Mouse (Mus musculus) layer of hippocampus, adult 6 months (tissue): ENCODE data around the gene Olfr713. TPM values are rescaled to one million over a fixed set of nuclear protein-coding genes. Genes with fewer than 3 reads are reported as not detected.

ENCODE experiments used
- long read RNA-seq, 2 experiments: library from polyadenylated mRNA; unstranded; transcript quantifications; one replicate each; pipeline ENCODE4 v2.0.0; 2019 to 2020
- polyA plus RNA-seq: library from polyadenylated mRNA; unstranded; fragments of <200 nt; fragmentation: Nextera tagmentation; gene quantifications from 2 replicates; pipeline ENCODE4 v1.2.3, GENCODE M21; 2021

Olfr713 gene
- polyA plus RNA-seq = not detected in 2 replicates
- long read RNA-seq, experiment 1 = 0 reads
- long read RNA-seq, experiment 2 = 0 reads

DNA sequence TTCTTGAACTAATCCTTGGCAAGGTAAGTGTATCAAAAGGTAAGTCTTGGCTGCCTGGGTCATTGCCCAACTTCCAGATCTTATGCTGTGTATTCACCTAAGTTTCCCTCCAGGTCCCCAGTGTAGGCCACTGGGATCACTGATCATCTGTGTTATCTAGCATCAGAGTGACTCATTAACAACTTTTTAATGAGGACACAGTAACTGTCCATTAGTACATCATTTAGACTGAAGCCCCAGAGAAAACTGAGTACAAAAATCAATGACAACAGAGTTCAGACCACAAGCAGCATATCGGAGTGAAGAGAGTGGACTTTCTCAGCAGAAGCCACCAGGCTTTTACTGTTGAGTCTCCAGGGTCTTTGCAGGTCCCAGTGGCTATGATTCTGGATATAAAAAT lies at the start of gene Olfr713:
Gene Olfr713 (plus strand): TSS at position 301 of the 400 bp plus-strand sequence.

DNA sequence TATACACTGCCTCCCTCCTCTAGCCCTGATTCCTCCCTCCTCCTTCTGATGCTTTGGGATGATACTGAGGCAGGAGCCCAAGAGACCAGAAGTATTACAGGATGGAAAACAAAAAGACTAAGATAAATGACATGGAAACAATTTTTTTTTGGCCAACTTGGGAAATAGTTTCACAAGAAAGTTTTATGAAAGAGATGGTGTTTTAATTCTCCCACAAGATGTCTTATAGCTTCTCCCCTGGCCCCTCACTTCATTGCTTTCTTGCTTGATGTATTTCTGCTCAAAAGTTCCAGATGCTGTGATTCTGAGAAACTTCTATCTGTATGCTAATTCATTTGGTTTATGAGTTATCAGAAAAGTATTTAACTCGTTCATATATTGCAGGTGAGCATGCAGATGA lies 25.0 kb upstream of the Olfr713 start, which contains the start of gene Olfr2:
Gene Olfr2 (minus strand): TSS at position 101 of the 400 bp plus-strand sequence.

DNA sequence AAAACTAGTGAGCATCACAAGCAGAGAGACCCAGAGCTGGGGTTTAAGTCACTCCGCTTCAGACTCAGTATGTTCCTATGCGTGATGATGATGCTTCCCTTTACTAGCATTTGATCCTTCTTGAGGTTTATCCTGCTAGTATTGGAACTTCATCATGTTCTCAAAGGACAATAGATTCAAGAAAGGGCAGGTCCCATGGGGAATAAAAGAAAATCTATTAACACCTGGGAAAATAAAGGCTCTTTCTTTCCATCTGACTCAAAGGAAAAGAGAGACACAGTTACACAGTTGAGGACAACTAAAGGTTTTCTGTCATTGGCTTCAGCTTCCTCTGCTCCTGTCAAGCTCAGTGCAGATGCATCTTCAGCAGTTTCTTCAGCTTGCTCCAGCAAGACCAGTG lies 39.7 kb downstream of the Olfr713 start, which contains the start of gene Olfr714:
Gene Olfr714 (plus strand): TSS at position 301 of the 400 bp plus-strand sequence.

Other genes with a start within 250 kb of the Olfr713 start
- not detected in 2 replicates for gene Olfr699, start 238.0 kb upstream of the Olfr713 start, polyA plus RNA-seq
- gene Olfr700, start 222.3 kb upstream of the Olfr713 start, polyA plus RNA-seq = not detected in 2 replicates
- not detected in 2 replicates for gene Olfr701, start 217.0 kb upstream of the Olfr713 start, polyA plus RNA-seq
- not detected in 2 replicates for gene Olfr702, start 197.3 kb upstream of the Olfr713 start, polyA plus RNA-seq
- gene Olfr703, start 187.8 kb upstream of the Olfr713 start, polyA plus RNA-seq = not detected in 2 replicates
- not detected in 2 replicates for gene Olfr704, start 168.0 kb upstream of the Olfr713 start, polyA plus RNA-seq
- not detected in 2 replicates for gene Olfr705, start 154.3 kb upstream of the Olfr713 start, polyA plus RNA-seq
- gene Olfr706, start 143.0 kb upstream of the Olfr713 start, polyA plus RNA-seq = not detected in 2 replicates
- not detected in 2 replicates for gene Olfr707, start 129.9 kb upstream of the Olfr713 start, polyA plus RNA-seq
- not detected in 2 replicates for gene Olfr1532-ps1, start 123.2 kb upstream of the Olfr713 start, polyA plus RNA-seq
- not detected in 2 replicates for gene Olfr709-ps1, start 99.0 kb upstream of the Olfr713 start, polyA plus RNA-seq
- gene Olfr710, start 82.9 kb upstream of the Olfr713 start, polyA plus RNA-seq = not detected in 2 replicates
- gene Olfr6, start 67.2 kb upstream of the Olfr713 start, polyA plus RNA-seq = not detected in 2 replicates
- gene Olfr711, start 55.7 kb upstream of the Olfr713 start, polyA plus RNA-seq = not detected in 2 replicates
- not detected in 2 replicates for gene Olfr2, start 25.1 kb upstream of the Olfr713 start, polyA plus RNA-seq
- gene Olfr714, start 39.8 kb downstream of the Olfr713 start, polyA plus RNA-seq = not detected in 2 replicates
- not detected in 2 replicates for gene Olfr17, start 62.0 kb downstream of the Olfr713 start, polyA plus RNA-seq
- gene Olfr715b, start 79.2 kb downstream of the Olfr713 start, polyA plus RNA-seq = not detected in 2 replicates
- not detected in 2 replicates for gene Olfr715, start 99.9 kb downstream of the Olfr713 start, polyA plus RNA-seq
- not detected in 2 replicates for gene Olfr716, start 107.2 kb downstream of the Olfr713 start, polyA plus RNA-seq
- not detected in 2 replicates for gene Nlrp14, start 135.8 kb downstream of the Olfr713 start, polyA plus RNA-seq
- not detected in 2 replicates for gene Rbmxl2, start 178.3 kb downstream of the Olfr713 start, polyA plus RNA-seq